ENCODE assay signal across 31 mouse cellular contexts in the genomic region with DNA sequence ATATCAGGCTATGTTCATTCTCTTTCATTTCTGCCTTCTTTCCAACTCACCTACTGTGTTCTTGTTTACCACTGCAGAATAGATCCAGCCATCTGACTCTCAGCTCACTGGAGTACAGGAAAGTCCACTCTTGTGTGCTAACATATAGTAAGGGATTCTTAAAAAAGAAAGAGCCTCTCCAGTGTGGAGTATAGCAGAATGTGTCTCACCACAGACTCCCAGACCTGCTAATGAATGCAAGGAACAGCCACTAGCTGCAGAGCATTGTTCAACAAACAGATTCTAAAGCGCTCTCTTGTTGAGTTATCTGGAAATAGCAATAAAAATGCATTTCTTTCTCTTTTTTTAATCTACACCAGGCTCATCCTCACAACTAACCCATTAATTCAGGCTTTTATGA.
"Had no signal": no experiment of that assay in that cellular context is flagged by ENCODE, and none has a peak within 500 bp of the region (broad histone marks: within the 10 kb centered on the region; RNA-seq: fewer than 3 reads in every experiment).

No protein-coding gene starts in this region.

- H3K4me3 ChIP-seq: limb, embryonic 10.5 days; limb, embryonic 12.5 days; limb, embryonic 13.5 days; limb, embryonic 15.5 days; liver, embryonic 12.5 days; liver, embryonic 13.5 days; liver, embryonic 15.5 days; lung, embryonic 15.5 days; megakaryocyte, embryonic 14.5 days; midbrain, embryonic 10.5 days; midbrain, embryonic 12.5 days; midbrain, embryonic 13.5 days; midbrain, embryonic 15.5 days; myocyte; neural tube, embryonic 12.5 days had no signal

- H3K27ac ChIP-seq: limb, embryonic 10.5 days; limb, embryonic 12.5 days; limb, embryonic 13.5 days; limb, embryonic 15.5 days; liver, embryonic 12.5 days; liver, embryonic 13.5 days; liver, embryonic 14.5 days; liver, embryonic 15.5 days; lung, embryonic 15.5 days; macrophage; midbrain, embryonic 10.5 days; midbrain, embryonic 12.5 days; midbrain, embryonic 13.5 days; midbrain, embryonic 15.5 days; neural tube, embryonic 12.5 days had no signal

- ATAC-seq: liver, embryonic 12.5 days; liver, postnatal 0 days; lung, postnatal 0 days; midbrain, embryonic 13.5 days; midbrain, embryonic 15.5 days; midbrain, embryonic 16.5 days had no signal

- H3K4me1 ChIP-seq: limb, embryonic 10.5 days; limb, embryonic 12.5 days; limb, embryonic 13.5 days; limb, embryonic 15.5 days; liver, embryonic 12.5 days; liver, embryonic 13.5 days; liver, embryonic 15.5 days; lung, embryonic 15.5 days; megakaryocyte, embryonic 14.5 days; midbrain, embryonic 10.5 days; midbrain, embryonic 12.5 days; midbrain, embryonic 13.5 days; midbrain, embryonic 15.5 days; neural tube, embryonic 12.5 days had no signal

- H3K9me3 ChIP-seq: limb, embryonic 10.5 days; limb, embryonic 12.5 days; limb, embryonic 13.5 days; limb, embryonic 15.5 days; liver, embryonic 12.5 days; liver, embryonic 13.5 days; liver, embryonic 15.5 days; lung, embryonic 15.5 days; megakaryocyte, embryonic 14.5 days; midbrain, embryonic 10.5 days; midbrain, embryonic 12.5 days; midbrain, embryonic 13.5 days; midbrain, embryonic 15.5 days; neural tube, embryonic 12.5 days had no signal

- H3K36me3 ChIP-seq: limb, embryonic 10.5 days; limb, embryonic 12.5 days; limb, embryonic 13.5 days; limb, embryonic 15.5 days; liver, embryonic 12.5 days; liver, embryonic 13.5 days; liver, embryonic 15.5 days; lung, embryonic 15.5 days; midbrain, embryonic 10.5 days; midbrain, embryonic 12.5 days; midbrain, embryonic 13.5 days; midbrain, embryonic 15.5 days; neural tube, embryonic 12.5 days had no signal

- H3K27me3 ChIP-seq: limb, embryonic 12.5 days; limb, embryonic 13.5 days; limb, embryonic 15.5 days; liver, embryonic 12.5 days; liver, embryonic 13.5 days; liver, embryonic 15.5 days; lung, embryonic 15.5 days; megakaryocyte, embryonic 14.5 days; midbrain, embryonic 12.5 days; midbrain, embryonic 13.5 days; midbrain, embryonic 15.5 days; neural tube, embryonic 12.5 days had no signal

- H3K9ac ChIP-seq: limb, embryonic 12.5 days; limb, embryonic 13.5 days; limb, embryonic 15.5 days; liver, embryonic 12.5 days; liver, embryonic 13.5 days; liver, embryonic 14.5 days; liver, embryonic 15.5 days; liver, postnatal 0 days; lung, embryonic 14.5 days; lung, embryonic 15.5 days; midbrain, embryonic 12.5 days; midbrain, embryonic 13.5 days; midbrain, embryonic 15.5 days; neural tube, embryonic 12.5 days had no signal

- DNase-seq: left cerebral cortex, postnatal 4 days; liver; liver, embryonic 13.5 days; liver, postnatal 0 days; lung, adult 18-20 months; lung, adult 2 months; lung, embryonic 14.5 days; lung, postnatal 10 days; lung, postnatal 14 days; lung, postnatal 36 days; lung, postnatal 4 days; midbrain, embryonic 14.5 days had no signal

- H3K4me2 ChIP-seq: limb, embryonic 12.5 days; limb, embryonic 13.5 days; limb, embryonic 15.5 days; liver, embryonic 11.5 days; liver, embryonic 12.5 days; liver, embryonic 13.5 days; liver, embryonic 15.5 days; lung, embryonic 14.5 days; lung, embryonic 15.5 days; midbrain, embryonic 12.5 days; midbrain, embryonic 13.5 days; midbrain, embryonic 15.5 days; neural tube, embryonic 12.5 days had no signal
